Mouse (Mus musculus) heart, adult 9 months (tissue): ENCODE results near the gene Olfr490.

Experiments
- DNase-seq, 2 experiments: peaks; one replicate each; pipeline ENCODE4 v3.0.0; 2022; ENCODE audit warnings: low spot score in 2 of 2

The Olfr490 gene

GRCm38 (mm10) chr7:108288834-108289233 lies at the start of gene Olfr490:
TSS of gene Olfr490 (minus strand) at chr7:108288934.
- DNase-seq, result no peak

GRCm38 (mm10) chr7:108323574-108323973 lies 34.8 kb upstream of the Olfr490 start, which contains the start of gene Olfr492:
TSS of gene Olfr492 (minus strand) at chr7:108323674.
- no peak for DNase-seq

GRCm38 (mm10) chr7:108313151-108313550 lies 24.4 kb upstream of the Olfr490 start, which contains the start of gene Olfr491:
TSS of gene Olfr491 (plus strand) at chr7:108313451.
- DNase-seq, result no peak

GRCm38 (mm10) chr7:108258247-108258646 lies 30.5 kb downstream of the Olfr490 start, which contains the start of gene Olfr488:
TSS of gene Olfr488 (minus strand) at chr7:108258347.
- no peak for DNase-seq
